Mouse (Mus musculus): ENCODE results near the gene Hist1h2ao.

- TF ChIP-seq CTCF (conservative IDR thresholded peaks at IDR 0.05 in 1 of 2, IDR thresholded peaks at IDR 0.05 in 1 of 2; ENCODE audit: low read depth in 2 of 2, low read length in 2 of 2) (no peak), CHD2 (IDR thresholded peaks at IDR 0.05; ENCODE audit: low read length) (no peak), POLR2A (IDR thresholded peaks at IDR 0.05; ENCODE audit: low read depth, low read length) (no peak), SMC3 (IDR thresholded peaks at IDR 0.05; ENCODE audit: low read depth, low read length) (no peak), EP300 (IDR thresholded peaks at IDR 0.05; ENCODE audit: low read length) (no peak), TCF12 (IDR thresholded peaks at IDR 0.05; ENCODE audit: low read depth, low read length) (no peak), CHD1 (IDR thresholded peaks at IDR 0.05; ENCODE audit: low read depth, low read length) (no peak)
Observed at GRCm38 (mm10) chr13:21783734-21784161, 26.5 kb upstream of the Hist1h2ao start.
